Mouse (Mus musculus): ENCODE measurements at regions not wholly inside any gene's neighbourhood (a gene's known extent, or its start where the extent isn't known, plus 50 kb on each side); places are given as distances from the start of the nearest gene placed in this dataset.

- Histone ChIP-seq H3K36me3 (replicated peaks in 1 of 2; ENCODE audit: control insufficient read depth in 1 of 2, insufficient read depth in 1 of 2, low read length in 1 of 2) (no peaks in the 10 kb centered on the region), H3K4me3 (replicated peaks in 1 of 3; ENCODE audit: low read depth in 2 of 3, low read length in 2 of 3, poor library complexity in 1 of 3) (no peak overlapping the region), H3K9me3 (replicated peaks; ENCODE audit: low read length) (no peaks in the 10 kb centered on the region), H3K27ac (ENCODE audit: insufficient read depth, low read depth) (no peak overlapping the region), H3K4me1 (ENCODE audit: control insufficient read depth in 1 of 2, insufficient read depth in 2 of 2) (no peaks in the 10 kb centered on the region), H3K4me2 (ENCODE audit: insufficient read depth, low read depth, poor library complexity, severe bottlenecking) (no peak overlapping the region), H3K79me2 (replicated peaks; ENCODE audit: control insufficient read depth, extremely low read depth, insufficient read depth, poor library complexity, severe bottlenecking) (no peaks in the 10 kb centered on the region), H3K27me3 (replicated peaks) (no peaks in the 10 kb centered on the region), H3K9ac (ENCODE audit: insufficient read depth, low read depth) (no peak overlapping the region)
- in situ Hi-C loops (cut with MboI; ENCODE audit: low pct_ligation_motif_present, low pct_unique_long_range_greater_than_20kb, low sequenced_read_pairs) = no loop called here
- TF ChIP-seq MAZ (IDR thresholded peaks at IDR 0.05; ENCODE audit: low read depth, low read length) = no peak
- no peak for TF ChIP-seq CTCF (conservative IDR thresholded peaks at IDR 0.05 in 1 of 2, IDR thresholded peaks at IDR 0.05 in 1 of 2; ENCODE audit: low read depth in 2 of 2, low read length in 2 of 2)
- no peak for TF ChIP-seq BHLHE40 (IDR thresholded peaks at IDR 0.05; ENCODE audit: low read depth, low read length)
- no peak for TF ChIP-seq TCF12 (IDR thresholded peaks at IDR 0.05; ENCODE audit: low read depth, low read length)
- DNase-seq (ENCODE audit: extremely low read depth) = no peak
- dilution Hi-C loops (cut with MboI; ENCODE audit: extremely low pct_ligation_motif_present, extremely low pct_unique_long_range_greater_than_20kb, low sequenced_read_pairs) = no loop called here
These were observed 220.9 kb upstream of the Prep start for GRCm38 (mm10) chr10:44846149-44846548.

DNA sequence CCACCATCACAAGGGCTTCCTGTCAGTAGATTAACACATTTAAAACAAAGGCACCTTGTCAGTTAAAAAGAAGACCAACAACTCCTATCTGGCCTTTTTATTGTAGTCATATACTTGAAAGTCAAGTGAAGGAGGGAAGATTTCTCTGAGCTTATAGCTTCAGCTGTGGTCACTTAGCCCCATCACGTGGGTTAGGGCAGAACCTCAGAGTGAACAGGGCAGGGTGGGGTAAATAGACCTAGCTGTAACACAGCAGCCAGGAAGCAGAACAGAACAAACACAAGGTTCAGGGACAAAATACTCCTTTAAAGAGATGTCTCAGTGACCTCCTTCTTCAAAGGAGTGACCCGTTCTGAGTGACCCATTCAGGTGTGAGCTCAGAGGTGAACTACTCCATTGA, 226.6 kb upstream of the Prep start:
- in situ Hi-C loops (cut with MboI; ENCODE audit: low pct_ligation_motif_present, low pct_unique_long_range_greater_than_20kb, low sequenced_read_pairs) = no loop called here
- no peak overlapping the region for H3K9ac ChIP-seq (ENCODE audit: insufficient read depth, low read depth)
- no peak for TF ChIP-seq MAX (IDR thresholded peaks at IDR 0.05; ENCODE audit: low read length)
- TF ChIP-seq ZKSCAN1 (IDR thresholded peaks at IDR 0.05; ENCODE audit: borderline replicate concordance, low read depth, low read length) = no peak
- peak; percentile 19 for TF ChIP-seq RAD21 (IDR thresholded peaks at IDR 0.05; ENCODE audit: low read depth, low read length)
- H3K9me3 ChIP-seq (replicated peaks; ENCODE audit: low read length) = no peaks in the 10 kb centered on the region
- DNase-seq (ENCODE audit: extremely low read depth) = no peak
- H3K27ac ChIP-seq (ENCODE audit: insufficient read depth, low read depth) = no peak overlapping the region
- no peaks in the 10 kb centered on the region for H3K27me3 ChIP-seq (replicated peaks)
- H3K4me3 ChIP-seq (replicated peaks in 1 of 3; ENCODE audit: low read depth in 2 of 3, low read length in 2 of 3, poor library complexity in 1 of 3) = no peak overlapping the region
- no peaks in the 10 kb centered on the region for H3K4me1 ChIP-seq (ENCODE audit: control insufficient read depth in 1 of 2, insufficient read depth in 2 of 2)
- no peaks in the 10 kb centered on the region for H3K36me3 ChIP-seq (replicated peaks in 1 of 2; ENCODE audit: control insufficient read depth in 1 of 2, insufficient read depth in 1 of 2, low read length in 1 of 2)
- no peaks in the 10 kb centered on the region for H3K79me2 ChIP-seq (replicated peaks; ENCODE audit: control insufficient read depth, extremely low read depth, insufficient read depth, poor library complexity, severe bottlenecking)
- dilution Hi-C loops (cut with MboI; ENCODE audit: extremely low pct_ligation_motif_present, extremely low pct_unique_long_range_greater_than_20kb, low sequenced_read_pairs) = no loop called here
- no peak overlapping the region for H3K4me2 ChIP-seq (ENCODE audit: insufficient read depth, low read depth, poor library complexity, severe bottlenecking)

GRCm38 (mm10) chr10:44832455-44832854, 234.5 kb upstream of the Prep start:
- H3K4me3 ChIP-seq (replicated peaks in 1 of 3; ENCODE audit: low read depth in 2 of 3, low read length in 2 of 3, poor library complexity in 1 of 3) = no peak overlapping the region
- TF ChIP-seq MAZ (IDR thresholded peaks at IDR 0.05; ENCODE audit: low read depth, low read length) (no peak), MAFK (IDR thresholded peaks at IDR 0.05; ENCODE audit: insufficient replicate concordance, low read length) (peak; percentile 69; the same call in 1 of the 2 replicates)
- no peaks in the 10 kb centered on the region for H3K79me2 ChIP-seq (replicated peaks; ENCODE audit: control insufficient read depth, extremely low read depth, insufficient read depth, poor library complexity, severe bottlenecking)
- H3K9me3 ChIP-seq (replicated peaks; ENCODE audit: low read length) = no peaks in the 10 kb centered on the region
- H3K27me3 ChIP-seq (replicated peaks) = peaks cover 2% of the 10 kb centered on the region
- H3K36me3 ChIP-seq (replicated peaks in 1 of 2; ENCODE audit: control insufficient read depth in 1 of 2, insufficient read depth in 1 of 2, low read length in 1 of 2) = no peaks in the 10 kb centered on the region
- H3K4me1 ChIP-seq (ENCODE audit: control insufficient read depth in 1 of 2, insufficient read depth in 2 of 2) = no peaks in the 10 kb centered on the region
- H3K4me2 ChIP-seq (ENCODE audit: insufficient read depth, low read depth, poor library complexity, severe bottlenecking) = no peak overlapping the region
- in situ Hi-C loops (cut with MboI; ENCODE audit: low pct_ligation_motif_present, low pct_unique_long_range_greater_than_20kb, low sequenced_read_pairs) = no loop called here
- dilution Hi-C loops (cut with MboI; ENCODE audit: extremely low pct_ligation_motif_present, extremely low pct_unique_long_range_greater_than_20kb, low sequenced_read_pairs) = no loop called here
- H3K27ac ChIP-seq (ENCODE audit: insufficient read depth, low read depth) = no peak overlapping the region
- DNase-seq (ENCODE audit: extremely low read depth) = no peak
- no peak overlapping the region for H3K9ac ChIP-seq (ENCODE audit: insufficient read depth, low read depth)

Data from CH12.LX (cell line).